Mouse (Mus musculus): ENCODE measurements around the gene Cacna1c. TPM values are rescaled to one million over a fixed set of nuclear protein-coding genes. Genes with fewer than 3 reads are reported as not detected.

The Cacna1c gene
- total RNA-seq, 2 experiments from 2014 or later: 73.0 to 73.5 TPM

GRCm38 (mm10) chr6:118932002-118932700, 264.1 kb downstream of the Cacna1c start:
- no peak for DNase-seq (ENCODE audit: low spot score in 2 of 2)

GRCm38 (mm10) chr6:118926669-118927068, 269.5 kb downstream of the Cacna1c start:
- no peak for DNase-seq (ENCODE audit: low spot score in 2 of 2)

- DNase-seq (ENCODE audit: low spot score in 2 of 2): no peak
These were observed 271.8 kb downstream of the Cacna1c start for GRCm38 (mm10) chr6:118924426-118924825.

- no peak for DNase-seq (ENCODE audit: low spot score in 2 of 2)
These were observed 272.3 kb downstream of the Cacna1c start for GRCm38 (mm10) chr6:118923926-118924325.

GRCm38 (mm10) chr6:118923212-118923577, 273.0 kb downstream of the Cacna1c start:
- DNase-seq (ENCODE audit: low spot score in 2 of 2): no peak

GRCm38 (mm10) chr6:118922328-118923211, 273.6 kb downstream of the Cacna1c start:
- DNase-seq (ENCODE audit: low spot score in 2 of 2): peak; percentile 74 to 82

- DNase-seq (ENCODE audit: low spot score in 2 of 2): no peak
These were observed 288.0 kb downstream of the Cacna1c start for GRCm38 (mm10) chr6:118908176-118908575.

GRCm38 (mm10) chr6:118907704-118908103, 288.5 kb downstream of the Cacna1c start:
- no peak for DNase-seq (ENCODE audit: low spot score in 2 of 2)

GRCm38 (mm10) chr6:118906878-118907277, 289.3 kb downstream of the Cacna1c start:
- DNase-seq (ENCODE audit: low spot score in 2 of 2): no peak

GRCm38 (mm10) chr6:118899688-118900087, 296.5 kb downstream of the Cacna1c start:
- no peak for DNase-seq (ENCODE audit: low spot score in 2 of 2)

GRCm38 (mm10) chr6:118897101-118897500, 299.1 kb downstream of the Cacna1c start:
- DNase-seq (ENCODE audit: low spot score in 2 of 2): no peak

GRCm38 (mm10) chr6:118894043-118894442, 302.2 kb downstream of the Cacna1c start:
- DNase-seq (ENCODE audit: low spot score in 2 of 2): no peak

- peak in 1 of 2 experiments; percentile 18 for DNase-seq (ENCODE audit: low spot score in 2 of 2)
These were observed 306.8 kb downstream of the Cacna1c start for GRCm38 (mm10) chr6:118889441-118889840.

- no peak for DNase-seq (ENCODE audit: low spot score in 2 of 2)
These were observed 309.2 kb downstream of the Cacna1c start for GRCm38 (mm10) chr6:118887032-118887431.

- DNase-seq (ENCODE audit: low spot score in 2 of 2): no peak
These were observed 311.3 kb downstream of the Cacna1c start for GRCm38 (mm10) chr6:118884961-118885360.

GRCm38 (mm10) chr6:118884073-118884551, 312.1 kb downstream of the Cacna1c start:
- peak in 1 of 2 experiments; percentile 35 for DNase-seq (ENCODE audit: low spot score in 2 of 2)

GRCm38 (mm10) chr6:118876204-118876603, 320.0 kb downstream of the Cacna1c start:
- DNase-seq (ENCODE audit: low spot score in 2 of 2): no peak

GRCm38 (mm10) chr6:118870241-118870841, 325.9 kb downstream of the Cacna1c start:
- DNase-seq (ENCODE audit: low spot score in 2 of 2): no peak

- DNase-seq (ENCODE audit: low spot score in 2 of 2): no peak
These were observed 328.8 kb downstream of the Cacna1c start for GRCm38 (mm10) chr6:118867384-118867783.

- DNase-seq (ENCODE audit: low spot score in 2 of 2): no peak
These were observed 329.3 kb downstream of the Cacna1c start for GRCm38 (mm10) chr6:118866889-118867288.

- no peak for DNase-seq (ENCODE audit: low spot score in 2 of 2)
These were observed 330.3 kb downstream of the Cacna1c start for GRCm38 (mm10) chr6:118865777-118866380.

Data from layer of hippocampus, adult 18-20 months (tissue).